Mouse (Mus musculus) brain, adult 2 months (tissue): ENCODE measurements at regions not wholly inside any gene's neighbourhood (a gene's known extent, or its start where the extent isn't known, plus 50 kb on each side); places are given as distances from the start of the nearest gene placed in this dataset.
A peak's percentile ranks its signal among the peaks of the same experiment; 100 is the strongest.

Source experiments
- DNase-seq: peaks from one replicate; pipeline ENCODE4 v3.0.0; 2011; ENCODE audit warnings: low read depth, low spot score

GRCm38 (mm10) chr13:35079685-35080084 lies 52.8 kb upstream of the Eci2 start:
- no peak for DNase-seq

DNA sequence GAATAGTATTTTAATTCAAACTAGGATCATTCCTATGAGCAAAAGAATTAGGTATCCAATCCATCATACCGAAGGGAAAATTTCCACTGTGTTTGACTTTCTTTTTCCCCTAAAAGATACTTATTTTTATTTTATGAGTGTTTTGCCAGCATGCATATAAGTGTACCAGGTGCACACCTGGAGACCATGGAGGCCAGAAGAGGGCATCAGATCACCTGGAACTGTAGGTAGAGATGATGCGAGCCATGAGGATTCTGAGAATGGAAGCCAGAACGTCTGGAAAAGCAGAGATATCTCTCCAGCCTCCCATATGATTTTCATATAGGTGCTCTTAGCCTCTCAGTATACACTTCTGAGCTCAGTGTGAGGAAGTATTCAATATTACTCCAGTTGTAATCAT lies 58.5 kb upstream of the Eci2 start:
- peak; percentile 42 for DNase-seq

DNA sequence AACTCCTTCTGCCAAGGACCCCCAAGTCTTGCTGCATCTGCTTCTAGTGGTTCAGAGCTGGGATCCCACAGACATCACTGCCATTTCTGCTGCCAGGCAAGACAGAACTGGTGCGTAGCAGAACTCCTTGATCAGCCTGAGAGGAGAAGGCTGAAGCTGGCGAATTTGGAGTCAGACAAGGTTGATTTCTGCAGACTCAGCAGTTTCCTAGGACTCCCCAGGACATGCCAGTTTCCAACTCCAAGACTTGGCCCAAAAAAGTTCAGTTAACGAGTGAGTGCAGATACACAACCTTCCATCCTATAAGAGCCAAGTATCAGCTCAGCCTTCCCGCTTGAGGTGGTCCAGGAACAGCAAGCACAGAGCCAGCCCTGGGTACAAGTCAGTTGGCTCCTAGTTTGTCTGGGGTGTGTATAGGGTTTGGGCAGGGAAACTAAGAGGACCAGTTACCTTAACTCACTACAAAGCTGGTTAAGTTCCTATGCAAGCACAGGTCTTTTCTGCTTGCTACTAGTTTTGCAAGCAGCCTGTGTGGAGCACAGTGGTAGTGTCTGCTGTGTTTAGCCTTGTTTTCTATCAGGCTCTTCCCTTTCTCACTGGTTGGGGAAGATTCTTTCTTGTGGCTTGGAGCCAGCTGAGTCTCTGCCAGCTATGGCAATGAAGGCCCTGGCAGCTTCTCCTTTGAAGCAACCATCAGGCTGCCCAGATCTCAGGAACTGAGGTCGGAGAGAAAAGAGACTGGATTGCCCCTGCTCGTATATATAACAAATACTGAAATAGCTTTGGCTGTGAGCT lies 60.5 kb upstream of the Eci2 start:
- DNase-seq = peak; percentile 73

- no peak for DNase-seq
Measured at GRCm38 (mm10) chr13:35091155-35091554, 64.3 kb upstream of the Eci2 start.

DNA sequence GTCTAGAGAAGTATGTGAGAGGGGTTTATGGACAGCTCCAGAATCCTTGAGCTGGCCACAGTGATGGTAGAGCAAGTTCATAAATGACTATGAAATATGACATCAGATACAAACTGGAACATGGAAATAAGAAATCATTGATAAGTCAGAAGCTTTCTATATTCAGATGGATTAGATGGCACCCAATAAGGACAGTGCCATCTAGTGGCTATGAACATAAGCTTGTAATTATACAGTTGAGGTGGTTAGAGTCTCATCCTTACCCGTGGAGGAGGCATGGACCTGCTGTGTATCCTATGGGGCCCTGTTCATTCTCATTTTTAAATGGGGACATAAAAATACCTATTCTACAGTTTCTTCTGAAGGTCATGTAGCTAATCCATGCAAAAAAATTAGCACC lies 92.9 kb upstream of the Eci2 start:
- DNase-seq = peak; percentile 17

- peak; percentile 20 for DNase-seq
Measured at GRCm38 (mm10) chr13:35129475-35129874, 102.6 kb upstream of the Eci2 start.

DNA sequence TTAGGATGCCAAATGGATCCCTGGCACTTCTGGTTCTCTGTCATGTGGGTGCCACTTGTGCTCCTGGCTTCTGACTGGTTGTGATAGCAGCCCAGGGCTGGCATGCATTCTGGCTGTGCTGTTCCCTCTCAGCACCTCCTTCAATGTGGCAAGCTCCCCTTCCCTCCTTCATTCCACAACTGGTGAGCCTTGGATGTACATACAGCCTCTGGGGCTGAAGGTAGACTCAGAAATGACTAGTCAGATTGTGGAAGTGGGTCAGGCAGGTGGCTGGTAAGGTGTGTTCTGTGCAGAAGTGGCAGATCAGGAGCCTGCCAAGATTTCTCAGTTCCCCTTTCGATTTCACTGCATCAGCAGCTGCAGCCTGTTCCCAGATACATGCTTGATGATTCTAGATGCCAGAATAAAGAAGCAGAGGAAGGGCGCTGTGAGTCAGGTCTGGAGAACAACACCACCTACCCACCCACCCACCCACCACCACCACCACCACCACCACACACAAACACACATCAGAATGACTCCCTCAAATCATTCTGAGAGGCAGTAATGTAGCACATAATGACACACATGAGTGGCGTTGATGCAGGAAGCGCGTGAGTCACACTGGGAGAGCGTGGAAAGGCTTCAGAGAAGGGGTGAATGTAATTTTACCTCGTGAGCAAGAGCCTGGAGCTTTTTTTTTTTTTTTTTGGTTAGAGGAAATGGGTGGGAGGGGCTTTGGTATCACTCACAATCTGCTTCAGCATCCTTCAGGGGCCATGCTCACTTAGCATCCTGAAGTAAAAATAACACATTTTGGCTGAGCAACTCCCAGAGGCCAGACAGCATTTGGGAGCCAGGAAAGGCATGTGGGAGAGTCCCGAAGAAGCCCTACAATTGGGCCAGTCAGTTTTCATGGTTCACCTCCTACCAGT lies 104.6 kb upstream of the Eci2 start:
- DNase-seq = peak; percentile 86

- no peak for DNase-seq
Measured at GRCm38 (mm10) chr13:35151629-35152028, 124.7 kb upstream of the Eci2 start.

DNA sequence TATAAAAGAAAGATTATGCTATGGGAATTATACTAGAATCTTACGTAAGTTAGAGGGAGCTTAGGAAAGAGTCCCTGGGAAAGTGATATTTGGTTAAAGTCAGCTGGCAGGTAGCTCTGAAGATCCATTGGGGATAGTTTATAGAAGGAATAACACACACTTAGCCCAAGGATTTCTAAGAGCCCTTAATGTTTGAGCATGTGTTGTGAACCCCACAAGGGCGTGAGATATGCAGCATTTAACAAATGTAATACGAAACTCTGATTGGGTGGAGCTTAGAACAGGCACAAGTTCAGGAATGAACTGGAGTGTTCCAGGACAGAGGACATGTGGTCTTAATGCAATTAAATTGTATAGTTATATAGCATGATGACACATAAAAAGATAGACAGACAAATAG lies 132.6 kb upstream of the Eci2 start:
- DNase-seq = no peak

- DNase-seq = peak; percentile 11
Measured at GRCm38 (mm10) chr13:35160767-35161166, 133.9 kb upstream of the Eci2 start.

- peak; percentile 10 for DNase-seq
Measured at GRCm38 (mm10) chr13:35166080-35166479, 139.2 kb upstream of the Eci2 start.

DNA sequence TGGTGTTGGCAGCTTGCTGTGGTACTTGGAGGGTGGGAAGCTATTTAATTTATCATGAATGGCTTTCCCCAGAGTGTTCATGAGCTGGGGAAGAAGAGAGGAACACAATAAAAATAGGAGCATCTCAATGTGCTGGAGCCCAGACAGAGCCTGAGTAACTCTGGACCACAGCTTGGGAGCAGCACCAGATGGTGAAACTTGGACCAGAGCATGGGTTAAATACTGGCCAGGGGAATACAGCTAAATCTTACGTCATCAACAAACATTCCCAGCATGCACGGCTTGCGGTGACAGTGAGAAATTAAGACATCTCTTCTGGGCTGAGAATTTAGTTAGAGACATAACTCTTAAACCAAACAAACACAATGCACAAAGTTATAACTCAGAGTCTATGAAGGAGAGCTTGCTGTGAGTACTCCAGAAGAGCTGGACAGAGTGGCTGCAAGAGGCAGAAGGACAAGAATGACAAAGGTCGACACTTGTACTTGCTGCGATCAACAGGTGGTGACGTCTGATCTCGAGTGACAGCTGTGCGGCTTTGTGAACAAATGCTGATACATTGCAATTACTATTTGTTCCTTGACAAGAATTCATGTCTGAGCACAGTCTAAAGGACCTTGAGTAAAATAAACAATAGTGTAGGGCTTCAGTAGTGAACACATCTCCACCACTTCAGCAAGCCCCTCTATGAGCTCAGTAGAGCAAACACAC lies 140.1 kb upstream of the Eci2 start:
- peak; percentile 76 for DNase-seq

GRCm38 (mm10) chr13:35171562-35172254 lies 144.8 kb upstream of the Eci2 start:
- peak; percentile 31 for DNase-seq

DNA sequence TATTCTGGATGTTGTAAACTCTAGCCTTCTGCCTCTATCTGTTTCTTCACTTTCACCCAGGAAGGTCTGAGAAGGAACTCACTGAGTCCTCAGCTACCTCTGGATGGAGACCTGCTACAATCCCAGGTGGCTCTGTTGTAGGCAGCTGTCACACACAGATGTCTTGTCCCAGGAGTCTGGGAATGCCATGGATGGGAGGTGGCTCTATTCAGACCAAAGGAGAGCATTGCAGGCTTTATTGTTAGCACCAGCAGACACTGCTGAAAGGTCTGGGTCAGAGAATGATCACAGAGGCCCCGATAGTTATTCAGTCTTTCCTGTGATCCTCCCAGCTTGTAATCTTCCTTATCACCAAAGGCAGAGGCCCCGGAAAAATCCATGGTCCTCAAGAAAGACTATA lies 146.6 kb upstream of the Eci2 start:
- DNase-seq = no peak

DNA sequence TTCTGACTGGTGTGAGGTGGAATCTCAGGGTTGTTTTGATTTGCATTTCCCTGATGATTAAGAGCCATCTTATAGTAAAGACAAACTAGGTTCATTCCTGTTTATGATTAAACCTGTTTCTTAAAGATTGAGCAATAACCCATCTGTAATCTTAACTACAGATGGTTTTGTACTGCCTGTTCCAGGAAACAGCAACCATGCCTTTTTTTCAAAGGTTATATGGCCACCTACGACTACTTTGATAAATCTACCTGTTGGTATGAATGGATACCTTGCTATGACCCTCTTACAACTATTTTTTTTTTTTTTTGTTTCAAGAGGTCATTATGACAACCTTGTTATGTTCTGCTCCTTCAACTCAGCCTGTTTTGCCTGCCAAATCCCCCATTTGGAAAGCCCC lies 148.7 kb upstream of the Eci2 start:
- DNase-seq = no peak

DNA sequence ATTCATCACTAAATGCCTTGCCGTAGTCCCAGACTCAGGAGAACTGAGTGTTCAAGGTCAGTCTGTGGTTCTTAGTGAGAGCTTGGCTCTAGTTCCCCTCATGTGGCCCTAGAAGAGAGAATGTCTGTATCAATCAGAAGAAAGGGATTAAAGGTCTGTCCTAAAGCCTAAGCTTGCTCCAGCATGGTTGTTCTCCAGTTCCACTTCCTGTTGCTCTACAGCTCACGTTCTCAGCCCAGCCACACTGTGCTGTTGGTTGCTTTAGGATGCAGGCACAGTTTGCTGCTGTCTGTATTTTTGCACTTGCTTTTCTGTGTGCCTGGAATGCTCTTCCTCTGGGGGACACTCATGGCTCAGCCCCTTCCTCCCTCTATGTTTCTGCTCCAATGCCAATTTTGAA lies 150.4 kb upstream of the Eci2 start:
- DNase-seq = no peak

DNA sequence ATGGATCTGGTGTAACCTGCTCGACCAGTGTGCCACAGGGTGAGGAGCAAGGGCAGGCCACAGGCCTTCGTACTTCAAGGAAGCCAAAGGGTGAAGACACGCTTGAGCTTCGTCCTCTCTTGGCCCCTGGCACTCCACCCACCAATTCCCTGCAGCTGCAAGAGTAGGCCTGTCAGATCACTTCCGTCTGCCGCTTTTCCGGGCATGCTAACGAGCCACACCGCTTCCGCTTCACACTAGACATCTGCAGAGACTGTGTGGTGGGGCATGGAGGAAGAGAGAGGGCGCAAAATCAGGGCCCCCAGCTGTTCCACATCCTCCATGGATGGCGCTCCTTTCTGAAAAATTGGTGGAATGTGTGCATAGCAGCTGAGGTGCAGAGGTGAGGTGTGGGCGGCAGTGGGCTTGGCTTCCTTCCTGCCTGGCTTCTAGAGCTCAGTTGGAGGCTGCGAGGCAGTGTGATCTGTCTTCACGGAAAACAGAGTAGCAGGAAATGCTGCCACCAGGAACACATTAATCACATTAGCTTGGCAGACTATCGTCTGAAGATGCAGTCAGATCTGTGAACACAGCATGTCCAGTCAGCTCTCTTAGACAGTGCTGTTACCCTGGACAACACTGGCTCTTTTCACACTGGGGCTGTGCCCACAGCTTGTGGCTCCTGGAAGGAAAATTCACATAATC lies 162.3 kb upstream of the Eci2 start:
- DNase-seq = peak; percentile 55

DNA sequence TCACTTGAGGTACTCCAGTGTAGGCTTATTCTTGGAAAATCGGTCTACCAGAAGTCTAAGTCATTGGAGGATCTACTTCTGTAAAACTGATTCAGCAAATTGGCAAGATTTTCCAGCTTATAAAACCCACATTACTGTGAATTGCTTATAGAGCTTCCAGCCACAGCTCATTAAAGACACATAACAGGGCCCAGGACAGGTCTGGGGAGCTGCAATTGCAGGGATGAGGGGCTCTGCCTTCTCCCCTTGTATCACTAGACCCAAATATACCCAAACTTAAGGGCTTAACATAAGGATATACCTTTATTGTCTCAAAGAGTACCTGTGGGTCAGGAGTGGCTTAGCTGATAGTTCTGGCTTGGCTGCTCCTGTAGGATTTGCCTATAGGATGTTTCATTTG lies 175.2 kb upstream of the Eci2 start:
- DNase-seq = no peak

GRCm38 (mm10) chr13:35208319-35208718 lies 181.4 kb upstream of the Eci2 start:
- DNase-seq = no peak

DNA sequence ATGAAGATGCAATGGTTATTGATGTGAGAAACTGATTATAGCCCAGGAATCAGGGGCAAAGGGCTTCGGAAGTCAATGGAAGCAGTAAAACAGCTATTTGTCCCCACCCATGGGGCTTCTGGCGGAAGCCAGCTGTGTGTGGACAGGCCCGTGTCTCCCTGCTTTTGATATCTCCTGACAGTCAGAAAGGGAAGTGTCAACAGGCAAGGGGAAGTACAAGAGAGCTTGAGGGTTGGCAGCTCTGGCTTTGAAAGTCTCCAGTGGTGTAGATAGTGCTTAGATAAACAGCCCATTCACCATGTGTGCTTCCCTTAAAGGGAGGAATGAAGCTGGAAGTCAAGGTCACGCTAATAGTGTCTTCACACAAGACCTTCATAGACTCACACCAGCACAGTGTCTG lies 182.7 kb upstream of the Eci2 start:
- DNase-seq = no peak

GRCm38 (mm10) chr13:35211834-35212233 lies 184.9 kb upstream of the Eci2 start:
- DNase-seq = no peak
